ENCODE assay signal across 21 mouse cellular contexts in genomic region chr5:138849682-138850461, GRCm38 (mm10). TPM values are rescaled to one million over a fixed set of nuclear protein-coding genes. Genes with fewer than 3 reads are reported as not detected.
DNase-seq lines count a peak whose midpoint lies in the region; ATAC-seq and TF ChIP-seq lines count a peak whose summit lies in the region.
"Had no signal": no experiment of that assay in that cellular context is flagged by ENCODE, and none has a peak within 500 bp of the region (broad histone marks: within the 10 kb centered on the region; RNA-seq: fewer than 3 reads in every experiment).

No protein-coding gene starts in this region.

- no peak overlapping the region for H3K4me3 ChIP-seq in lung, embryonic 14.5 days (ENCODE audit: low read depth, low read length)
- H3K4me3 ChIP-seq in lung, postnatal 0 days (ENCODE audit: low read depth, low read length) = no peak overlapping the region
- no peak overlapping the region for H3K4me3 ChIP-seq in embryonic facial prominence, embryonic 13.5 days
- peak overlapping the region; percentile 32 for H3K4me3 ChIP-seq in small intestine, adult 2 months (ENCODE audit: low read depth, low read length)
- H3K4me3 ChIP-seq: heart, embryonic 10.5 days; hindbrain, embryonic 12.5 days; left cerebral cortex, adult 2 months; limb, embryonic 10.5 days; lung, embryonic 15.5 days; megakaryocyte, embryonic 14.5 days; midbrain, embryonic 15.5 days had no signal

- DNase-seq in lung, embryonic 14.5 days = peak; percentile 35
- no peak for DNase-seq in lung, postnatal 0 days (ENCODE audit: low spot score)
- DNase-seq in R1 (ENCODE audit: low read depth, low spot score) = peak; percentile 47
- no peak for DNase-seq in layer of hippocampus, postnatal 14 days (ENCODE audit: low spot score in 2 of 2)
- DNase-seq in cerebellum, postnatal 4 days (ENCODE audit: low spot score in 2 of 2) = no peak
- DNase-seq: adrenal gland, adult 2 months; gastrocnemius, postnatal 25 days; heart, postnatal 10 days; thymus, adult 2 months had no signal

- no peak overlapping the region for H3K9ac ChIP-seq in lung, embryonic 14.5 days
- H3K9ac ChIP-seq in lung, postnatal 0 days (replicated peaks; ENCODE audit: low read depth) = no peak overlapping the region
- H3K9ac ChIP-seq in embryonic facial prominence, embryonic 13.5 days = peak overlapping the region; percentile 18; the same call in 1 of the 2 replicates
- H3K9ac ChIP-seq: hindbrain, embryonic 12.5 days; lung, embryonic 15.5 days; midbrain, embryonic 15.5 days had no signal

- no peak for TF ChIP-seq CTCF in lung, embryonic 14.5 days (IDR thresholded peaks at IDR 0.05; ENCODE audit: low read depth)
- no peak for TF ChIP-seq CTCF in lung, postnatal 0 days (IDR thresholded peaks at IDR 0.05)
- TF ChIP-seq CTCF in small intestine, adult 2 months (IDR thresholded peaks at IDR 0.05; ENCODE audit: extremely low read depth, insufficient read length, insufficient replicate concordance, low read depth, low read length) = no peak

- no peak for TF ChIP-seq EP300 in lung, postnatal 0 days (IDR thresholded peaks at IDR 0.05)

- no peak overlapping the region for H3K4me2 ChIP-seq in lung, embryonic 14.5 days
- no peak overlapping the region for H3K4me2 ChIP-seq in lung, postnatal 0 days (replicated peaks; ENCODE audit: low read depth, low read length)
- no peak overlapping the region for H3K4me2 ChIP-seq in embryonic facial prominence, embryonic 13.5 days
- H3K4me2 ChIP-seq: hindbrain, embryonic 12.5 days; liver, embryonic 11.5 days; lung, embryonic 15.5 days; midbrain, embryonic 15.5 days had no signal

- no peaks in the 10 kb centered on the region for H3K36me3 ChIP-seq in lung, embryonic 14.5 days (ENCODE audit: insufficient read depth)
- no peaks in the 10 kb centered on the region for H3K36me3 ChIP-seq in lung, postnatal 0 days (ENCODE audit: insufficient read depth, low read length)
- H3K36me3 ChIP-seq in embryonic facial prominence, embryonic 13.5 days = no peaks in the 10 kb centered on the region
- H3K36me3 ChIP-seq in small intestine, adult 2 months (ENCODE audit: control insufficient read depth, insufficient read depth, low read length) = no peaks in the 10 kb centered on the region
- H3K36me3 ChIP-seq: heart, embryonic 10.5 days; hindbrain, embryonic 12.5 days; limb, embryonic 10.5 days; lung, embryonic 15.5 days; midbrain, embryonic 15.5 days had no signal

- no peak for TF ChIP-seq POLR2A in small intestine, adult 2 months (IDR thresholded peaks at IDR 0.05; ENCODE audit: low read depth, low read length)

- ATAC-seq in lung, embryonic 14.5 days (ENCODE audit: insufficient read depth) = no peak
- no peak for ATAC-seq in lung, postnatal 0 days
- no peak for ATAC-seq in embryonic facial prominence, embryonic 13.5 days (ENCODE audit: insufficient number of reproducible peaks, insufficient read depth, low FRiP score, low TSS enrichment, low read depth)
- ATAC-seq: midbrain, embryonic 15.5 days had no signal

- no peaks in the 10 kb centered on the region for H3K9me3 ChIP-seq in lung, embryonic 14.5 days (ENCODE audit: low read depth, low read length)
- H3K9me3 ChIP-seq in lung, postnatal 0 days (ENCODE audit: low read length) = no peaks in the 10 kb centered on the region
- no peaks in the 10 kb centered on the region for H3K9me3 ChIP-seq in embryonic facial prominence, embryonic 13.5 days
- H3K9me3 ChIP-seq: heart, embryonic 10.5 days; hindbrain, embryonic 12.5 days; limb, embryonic 10.5 days; lung, embryonic 15.5 days; midbrain, embryonic 15.5 days had no signal

- H3K27me3 ChIP-seq in lung, embryonic 14.5 days (ENCODE audit: insufficient read depth, low read length) = no peaks in the 10 kb centered on the region
- no peaks in the 10 kb centered on the region; the same call in 1 of the 2 replicates for H3K27me3 ChIP-seq in lung, postnatal 0 days (replicated peaks; ENCODE audit: insufficient read depth, low read length)
- no peaks in the 10 kb centered on the region for H3K27me3 ChIP-seq in embryonic facial prominence, embryonic 13.5 days
- no peaks in the 10 kb centered on the region for H3K27me3 ChIP-seq in small intestine, adult 2 months (ENCODE audit: control insufficient read depth, insufficient read depth, low read length)
- H3K27me3 ChIP-seq: lung, embryonic 15.5 days; midbrain, embryonic 15.5 days had no signal

- H3K27ac ChIP-seq in lung, embryonic 14.5 days (ENCODE audit: low read depth) = no peak overlapping the region
- no peak overlapping the region for H3K27ac ChIP-seq in lung, postnatal 0 days (ENCODE audit: low read length)
- no peak overlapping the region for H3K27ac ChIP-seq in embryonic facial prominence, embryonic 13.5 days
- peak overlapping the region; percentile 15; the same call in 1 of the 2 replicates for H3K27ac ChIP-seq in small intestine, adult 2 months (ENCODE audit: insufficient read depth, low read depth, low read length)
- H3K27ac ChIP-seq: heart, embryonic 10.5 days; hindbrain, embryonic 12.5 days; left cerebral cortex, adult 2 months; limb, embryonic 10.5 days; lung, embryonic 15.5 days; midbrain, embryonic 15.5 days had no signal

- WGBS in lung, embryonic 14.5 days = 53% methylated on average over 23 of the region's 23 CpGs
- WGBS in lung, postnatal 0 days = 52% methylated on average over 23 of the region's 23 CpGs
- WGBS in embryonic facial prominence, embryonic 13.5 days = 74% methylated on average over 23 of the region's 23 CpGs
- 28% methylated on average over 23 of the region's 23 CpGs for WGBS in small intestine, adult 2 months

- no peaks in the 10 kb centered on the region for H3K4me1 ChIP-seq in lung, embryonic 14.5 days (ENCODE audit: insufficient read depth)
- no peaks in the 10 kb centered on the region for H3K4me1 ChIP-seq in lung, postnatal 0 days (ENCODE audit: insufficient read depth, low read depth, low read length)
- H3K4me1 ChIP-seq in embryonic facial prominence, embryonic 13.5 days = no peaks in the 10 kb centered on the region
- H3K4me1 ChIP-seq in small intestine, adult 2 months (ENCODE audit: control insufficient read depth, insufficient read depth, insufficient read length, low read length) = peaks cover 15% of the 10 kb centered on the region

RNA-seq across cellular contexts. Expression of gene Gm5294, which starts 30.0 kb away (rescaled TPM):
- not detected in 2 replicates for polyA plus RNA-seq in lung, embryonic 14.5 days (2014; fragmentation: Nextera tagmentation; extraction: Ambion mirVana)
- polyA plus RNA-seq in lung, postnatal 0 days (2015; fragmentation: Nextera tagmentation; extraction: Ambion mirVana) = not detected in 2 replicates
- not detected in 2 replicates for polyA plus RNA-seq in embryonic facial prominence, embryonic 13.5 days (2015; fragmentation: Nextera tagmentation; extraction: Ambion mirVana)
- 0.24 TPM in 1 of 2 replicates, not detected in the other for polyA plus RNA-seq in small intestine, adult 2 months (2012; rRNA removed)
- not detected for total RNA-seq in layer of hippocampus, postnatal 14 days (2021)
- total RNA-seq: adrenal gland, adult 2 months; gastrocnemius, postnatal 25 days; heart, postnatal 10 days; left cerebral cortex, adult 2 months; MEL; neutrophil, adult 5-6 weeks had no signal
- polyA plus RNA-seq: heart, embryonic 10.5 days; limb, embryonic 10.5 days; liver, embryonic 11.5 days; lung, embryonic 15.5 days; midbrain, embryonic 15.5 days had no signal

Comparison
In these comparisons a context has a peak if more than half of its experiments do, and no peak if none do; other contexts are left out.
1. DNase-seq: peak in lung, embryonic 14.5 days (single experiment) and R1 (single experiment); none in lung, postnatal 0 days (single experiment), layer of hippocampus, postnatal 14 days (0 of 2) and cerebellum, postnatal 4 days (0 of 2).